Mouse (Mus musculus) embryonic facial prominence, embryonic 13.5 days (tissue): ENCODE results near the gene Asb11. TPM values are rescaled to one million over a fixed set of nuclear protein-coding genes. Genes with fewer than 3 reads are reported as not detected.

Experiments used
- ATAC-seq: fragments of 200-750 bp; cut with Nextera tagmentation; 2 replicates; pipeline ENCODE4 v1.8.0; 2017; ENCODE audit warnings: low read depth; ENCODE audit not compliant: insufficient number of reproducible peaks, insufficient read depth, low FRiP score, low TSS enrichment
- H3K27ac ChIP-seq: fragments of 300-500 bp; sonication (generic); 2 replicates; pipeline ENCODE4 v1.5.1; 2015; ENCODE audit warnings: moderate library complexity, mild to moderate bottlenecking, inconsistent platforms
- H3K27me3 ChIP-seq: fragments of 300-500 bp; sonication (generic); 2 replicates; pipeline ENCODE4 v1.6.1; 2015; ENCODE audit warnings: mild to moderate bottlenecking, inconsistent platforms
- H3K36me3 ChIP-seq: fragments of 300-500 bp; sonication (generic); 2 replicates; pipeline ENCODE4 v1.6.1; 2015; ENCODE audit warnings: mild to moderate bottlenecking, inconsistent platforms
- H3K4me1 ChIP-seq: fragments of 300-500 bp; sonication (generic); 2 replicates; pipeline ENCODE4 v1.6.1; 2015; ENCODE audit warnings: inconsistent platforms
- H3K4me2 ChIP-seq: fragments of 300-500 bp; sonication (generic); 2 replicates; pipeline ENCODE4 v1.6.1; 2015; ENCODE audit warnings: moderate library complexity, mild to moderate bottlenecking, inconsistent platforms
- H3K4me3 ChIP-seq: fragments of 300-500 bp; sonication (generic); 2 replicates; pipeline ENCODE4 v1.5.1; 2015; ENCODE audit warnings: mild to moderate bottlenecking, inconsistent platforms
- H3K9ac ChIP-seq: fragments of 300-500 bp; sonication (generic); 2 replicates; pipeline ENCODE4 v1.6.1; 2015; ENCODE audit warnings: mild to moderate bottlenecking, inconsistent platforms
- H3K9me3 ChIP-seq: fragments of 300-500 bp; sonication (generic); 2 replicates; pipeline ENCODE4 v1.6.1; 2016; ENCODE audit warnings: inconsistent platforms
- WGBS: fragments of 180-500 bp; shearing (Covaris S2); methylation state at CpG from one replicate; pipeline ENCODE4 v1.1.7; 2015; ENCODE audit warnings: mixed read lengths; 5-methylcytosine and 5-hydroxymethylcytosine counted together
- polyA plus RNA-seq: library from polyadenylated mRNA; unstranded; fragments of >200 nt; fragmentation: Nextera tagmentation; extraction: Ambion mirVana; gene quantifications from 2 replicates; pipeline ENCODE4 v1.2.1, GENCODE M21; 2015

The Asb11 gene
- polyA plus RNA-seq, 1 experiment from 2014 or later = not detected

DNA sequence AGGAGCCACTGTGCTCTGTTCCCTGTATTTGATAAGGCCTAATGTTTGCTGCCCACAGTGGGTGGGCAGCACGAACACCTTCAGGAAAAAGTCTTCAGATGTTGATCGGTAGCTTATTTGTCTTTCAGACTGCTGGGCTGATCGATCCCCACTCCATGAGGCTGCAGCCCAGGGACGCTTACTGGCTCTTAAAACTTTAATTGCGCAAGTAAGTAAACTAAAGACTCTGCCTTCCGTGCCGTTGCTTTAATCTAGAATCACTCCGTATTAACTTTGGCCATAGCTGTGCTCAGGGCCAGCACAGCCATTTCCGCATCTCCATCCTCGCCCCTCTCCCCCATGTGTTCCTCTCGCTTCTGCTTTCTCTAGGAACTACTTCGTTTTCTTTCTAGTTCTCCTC, 8.8 kb downstream of the Asb11 start:
- Histone ChIP-seq H3K4me2 (no peak overlapping the region), H3K27me3 (peaks cover 27% of the 10 kb centered on the region), H3K4me3 (no peak overlapping the region), H3K9ac (no peak overlapping the region), H3K9me3 (no peaks in the 10 kb centered on the region), H3K4me1 (no peaks in the 10 kb centered on the region), H3K27ac (no peak overlapping the region), H3K36me3 (no peaks in the 10 kb centered on the region)
- WGBS = 89% methylated on average over 12 of the region's 12 CpGs
- no peak for ATAC-seq

DNA sequence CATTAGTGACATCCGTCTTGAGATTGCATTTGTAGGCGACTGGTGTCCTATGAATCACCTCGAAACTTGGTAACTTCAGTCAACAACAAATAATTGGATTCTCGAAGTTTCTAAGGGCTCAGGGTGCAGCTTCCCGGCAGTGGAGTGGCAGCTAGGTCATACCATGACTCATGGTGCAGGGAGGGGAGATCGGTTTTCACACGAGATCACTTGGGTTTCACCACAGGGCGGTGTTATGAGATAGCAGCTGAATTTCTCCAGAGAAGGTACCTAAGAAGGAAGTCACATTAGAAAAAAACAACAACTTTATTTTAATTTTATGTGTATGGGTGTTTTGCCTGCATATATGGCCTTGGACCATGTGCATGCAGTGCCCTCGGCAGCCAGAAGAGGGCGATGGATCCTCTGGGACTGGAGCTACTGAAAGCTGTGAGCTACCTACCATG, 9.3 kb downstream of the Asb11 start:
- Histone ChIP-seq H3K4me2 (no peak overlapping the region), H3K4me1 (no peaks in the 10 kb centered on the region), H3K4me3 (no peak overlapping the region), H3K27ac (no peak overlapping the region), H3K27me3 (peaks cover 22% of the 10 kb centered on the region), H3K9ac (no peak overlapping the region), H3K9me3 (no peaks in the 10 kb centered on the region), H3K36me3 (no peaks in the 10 kb centered on the region)
- WGBS = 78% methylated on average over 10 of the region's 10 CpGs
- ATAC-seq = no peak

GRCm38 (mm10) chrX:164446835-164447681, 10.3 kb downstream of the Asb11 start:
- Histone ChIP-seq H3K4me2 (no peak overlapping the region), H3K4me1 (no peaks in the 10 kb centered on the region), H3K9ac (no peak overlapping the region), H3K27me3 (peaks cover 13% of the 10 kb centered on the region), H3K27ac (no peak overlapping the region), H3K4me3 (no peak overlapping the region), H3K9me3 (no peaks in the 10 kb centered on the region), H3K36me3 (no peaks in the 10 kb centered on the region)
- no peak for ATAC-seq
- WGBS = 85% methylated on average over 9 of the region's 9 CpGs

DNA sequence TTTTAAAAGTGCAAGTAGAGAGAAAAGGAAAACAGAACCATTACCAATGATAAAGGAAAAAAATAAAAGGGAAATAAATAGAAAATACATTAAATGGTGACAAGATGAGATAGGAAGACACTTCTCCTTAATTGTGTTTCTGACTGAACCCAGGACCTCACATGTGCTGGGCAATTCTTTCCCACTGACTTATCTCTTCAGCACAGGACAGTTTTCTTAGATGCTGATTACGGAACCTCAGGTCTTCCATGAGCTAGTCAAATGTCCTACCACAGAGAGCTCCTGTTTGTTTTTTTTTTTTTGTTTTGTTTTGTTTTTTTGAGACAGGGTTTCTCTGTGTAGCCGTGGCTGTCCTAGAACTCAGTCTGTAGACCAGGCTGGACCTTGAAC, 10.9 kb downstream of the Asb11 start:
- Histone ChIP-seq H3K27me3 (peaks cover 12% of the 10 kb centered on the region; the same call in 1 of the 2 replicates), H3K36me3 (no peaks in the 10 kb centered on the region), H3K9ac (no peak overlapping the region), H3K4me2 (no peak overlapping the region), H3K27ac (no peak overlapping the region), H3K9me3 (no peaks in the 10 kb centered on the region), H3K4me1 (no peaks in the 10 kb centered on the region), H3K4me3 (no peak overlapping the region)
- 80% methylated on average over 2 of the region's 2 CpGs for WGBS
- ATAC-seq = no peak

DNA sequence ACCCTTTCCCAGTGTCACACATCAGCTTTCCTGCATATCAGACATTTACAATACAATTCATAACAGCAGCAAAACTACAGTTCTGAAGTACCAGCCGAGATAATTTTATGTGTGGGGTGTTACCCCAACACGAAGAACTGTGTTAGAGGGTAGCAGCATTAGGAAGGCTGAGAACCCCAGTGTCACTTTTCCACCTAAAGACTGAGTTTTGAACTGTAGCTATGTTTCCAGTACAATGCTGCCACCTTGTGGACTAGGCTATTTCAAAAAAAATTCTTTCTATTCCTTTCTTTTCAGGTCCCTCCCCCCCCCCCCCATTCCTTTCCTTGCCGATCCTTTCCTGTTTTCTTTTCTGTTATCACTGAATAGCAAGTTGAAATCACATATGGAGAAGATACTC, 12.4 kb downstream of the Asb11 start:
- no peaks in the 10 kb centered on the region for H3K36me3 ChIP-seq
- no peak overlapping the region for H3K4me3 ChIP-seq
- H3K27ac ChIP-seq = no peak overlapping the region
- no peaks in the 10 kb centered on the region for H3K4me1 ChIP-seq
- H3K9ac ChIP-seq = no peak overlapping the region
- no peak for ATAC-seq
- H3K4me2 ChIP-seq = no peak overlapping the region
- peaks cover 5% of the 10 kb centered on the region; the same call in 1 of the 2 replicates for H3K27me3 ChIP-seq
- 36% methylated on average over 3 of the region's 3 CpGs for WGBS
- no peaks in the 10 kb centered on the region for H3K9me3 ChIP-seq

DNA sequence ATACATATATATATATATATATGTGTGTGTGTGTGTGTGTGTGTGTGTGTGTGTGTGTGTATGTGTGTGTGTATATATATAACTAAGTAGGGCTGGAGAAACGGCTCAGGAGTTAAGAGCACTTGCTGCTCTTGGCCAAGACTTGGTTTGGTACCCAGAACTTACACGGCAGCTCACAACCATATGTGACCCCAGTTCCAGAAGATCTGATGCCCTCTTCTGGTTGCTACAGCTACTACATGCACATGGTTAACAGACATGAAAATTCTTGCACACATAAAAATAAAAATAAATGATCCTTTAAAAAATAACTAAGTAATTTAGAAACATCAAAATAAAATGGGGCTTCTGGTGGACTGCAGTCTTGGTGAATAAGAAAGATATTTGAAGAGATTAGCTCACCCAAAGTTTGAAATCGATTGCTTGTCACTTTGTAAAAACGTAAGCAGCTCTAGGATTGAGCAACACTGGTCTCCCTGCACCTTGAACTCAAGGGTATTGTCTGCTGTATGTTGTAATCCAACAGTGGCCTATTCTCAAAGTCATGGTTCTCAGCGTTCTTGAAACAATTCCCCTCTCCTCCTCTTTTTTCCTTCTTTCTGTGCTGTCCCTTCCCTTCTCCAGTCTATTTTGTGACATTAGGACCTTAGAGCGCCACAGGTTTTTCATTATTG, 22.5 kb downstream of the Asb11 start:
- Histone ChIP-seq H3K9me3 (no peaks in the 10 kb centered on the region), H3K27ac (no peak overlapping the region), H3K36me3 (no peaks in the 10 kb centered on the region), H3K4me2 (no peak overlapping the region), H3K4me1 (no peaks in the 10 kb centered on the region), H3K27me3 (peaks cover 9% of the 10 kb centered on the region; the same call in 1 of the 2 replicates), H3K4me3 (no peak overlapping the region), H3K9ac (no peak overlapping the region)
- ATAC-seq = no peak
- 67% methylated on average over 6 of the region's 6 CpGs for WGBS

DNA sequence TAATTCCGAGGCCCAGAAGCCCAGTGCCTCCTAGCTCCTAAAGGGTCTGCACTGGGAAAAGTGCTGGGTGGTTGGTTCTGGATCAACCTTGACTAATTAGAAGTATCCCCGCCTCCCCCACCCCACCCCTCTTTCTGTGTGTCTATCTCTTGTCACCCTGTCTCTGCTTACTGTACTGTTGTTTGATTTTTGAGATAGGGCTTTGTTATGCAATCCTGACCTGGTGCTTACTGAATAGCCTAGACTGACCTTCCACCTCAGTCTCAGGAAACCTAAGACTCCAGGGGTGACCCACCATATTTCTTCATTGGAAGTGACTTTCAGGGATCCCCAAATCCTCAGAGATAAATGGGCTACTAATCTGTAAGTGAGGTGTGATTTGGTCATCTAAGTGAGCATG, 65.5 kb downstream of the Asb11 start:
- Histone ChIP-seq H3K4me3 (no peak overlapping the region), H3K27ac (no peak overlapping the region), H3K9ac (no peak overlapping the region), H3K4me1 (peaks cover 5% of the 10 kb centered on the region; the same call in 1 of the 2 replicates), H3K4me2 (no peak overlapping the region), H3K9me3 (no peaks in the 10 kb centered on the region), H3K36me3 (no peaks in the 10 kb centered on the region), H3K27me3 (peaks cover 26% of the 10 kb centered on the region)
- no peak for ATAC-seq
- WGBS = 60% methylated on average over 2 of the region's 2 CpGs

DNA sequence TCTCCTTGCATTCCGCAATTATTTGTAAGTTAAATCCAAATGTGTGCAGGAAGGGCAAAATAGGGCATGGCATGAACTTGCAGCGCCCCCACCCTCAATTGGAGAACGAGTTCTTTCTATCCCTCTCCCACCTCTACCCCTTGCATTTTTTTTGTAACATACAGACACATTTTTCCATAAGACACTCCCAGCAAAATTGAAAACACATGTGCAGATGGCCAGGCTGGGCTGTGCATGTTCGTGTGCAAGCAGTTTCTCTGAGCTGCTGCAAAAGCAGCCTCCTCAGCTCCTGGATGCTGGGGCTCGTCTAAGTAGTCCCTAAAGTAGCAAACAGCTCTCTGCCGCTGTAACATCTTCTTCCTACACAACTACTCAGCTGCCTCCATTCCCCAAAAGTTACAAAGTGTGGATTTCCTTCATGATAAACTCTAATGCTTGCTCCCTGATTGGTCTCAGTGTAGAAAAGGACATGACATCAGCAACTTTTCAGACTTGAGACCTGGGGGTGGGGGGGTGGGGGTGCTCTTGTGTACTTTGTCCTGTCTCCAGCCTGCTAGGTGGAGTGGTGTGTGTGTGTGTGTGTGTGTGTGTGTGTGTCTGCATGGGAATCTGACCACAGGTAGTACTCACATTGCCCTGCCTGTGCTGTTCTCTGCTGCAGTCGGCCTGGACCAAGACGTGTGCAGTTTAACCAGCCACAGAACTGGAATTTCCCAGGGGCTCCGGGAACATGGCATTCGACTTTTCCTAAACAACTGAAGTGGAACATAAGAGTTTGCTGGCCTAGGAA, 69.1 kb downstream of the Asb11 start, which contains the start of gene Asb9:
Gene Asb9 (plus strand): TSS at position 619 of the 790 bp plus-strand sequence.
- H3K9ac ChIP-seq = no peak within 1 kb of the TSS
- H3K4me2 ChIP-seq = 0 out of 2 replicates have a peak within 1 kb of the TSS, but pooled peaks have one; percentile 7
- no peak within 1 kb of the TSS for H3K4me3 ChIP-seq
- 0 out of 2 replicates have a peak within 1 kb of the TSS, but pooled peaks have one; percentile 28 for H3K27ac ChIP-seq
- H3K36me3 ChIP-seq = no peaks in the 10 kb centered on the region
- ATAC-seq = 0 out of 2 replicates have a peak, but pooled peaks have one; percentile 37
- WGBS = 44% methylated on average over 10 of the region's 10 CpGs
- H3K9me3 ChIP-seq = no peaks in the 10 kb centered on the region
- peaks cover 37% of the 10 kb centered on the region for H3K27me3 ChIP-seq
- H3K4me1 ChIP-seq = peaks cover 5% of the 10 kb centered on the region; the same call in 1 of the 2 replicates

- peaks cover 40% of the 10 kb centered on the region for H3K27me3 ChIP-seq
- no peak overlapping the region for H3K27ac ChIP-seq
- no peak overlapping the region for H3K4me3 ChIP-seq
- WGBS = 80% methylated on average over 4 of the region's 4 CpGs
- peaks cover 5% of the 10 kb centered on the region; the same call in 1 of the 2 replicates for H3K4me1 ChIP-seq
- no peaks in the 10 kb centered on the region for H3K9me3 ChIP-seq
- no peaks in the 10 kb centered on the region for H3K36me3 ChIP-seq
- no peak overlapping the region for H3K4me2 ChIP-seq
- H3K9ac ChIP-seq = no peak overlapping the region
- ATAC-seq = no peak
Measured at GRCm38 (mm10) chrX:164507068-164507467, 70.3 kb downstream of the Asb11 start.

DNA sequence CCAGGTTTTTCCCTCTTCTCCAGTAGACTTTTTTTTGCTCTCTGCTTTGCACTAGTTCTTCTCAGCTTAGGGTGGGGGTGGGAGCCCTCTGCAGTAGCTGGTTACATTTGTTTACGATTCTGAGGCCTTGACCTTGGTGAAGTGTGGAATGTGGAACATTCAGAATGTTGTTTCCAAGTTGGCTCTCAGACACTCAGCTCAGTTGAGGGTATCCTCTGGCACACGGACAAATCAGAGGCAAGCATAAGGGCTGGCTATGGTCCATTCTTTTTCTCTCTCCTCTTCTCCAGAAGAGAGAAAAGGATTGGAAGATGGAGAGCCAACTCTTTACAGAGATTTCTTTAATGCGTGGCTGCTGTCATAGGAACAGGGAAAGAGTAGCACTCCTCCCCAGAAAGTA, 71.9 kb downstream of the Asb11 start:
- H3K4me2 ChIP-seq = no peak overlapping the region
- peaks cover 42% of the 10 kb centered on the region for H3K27me3 ChIP-seq
- no peak overlapping the region for H3K9ac ChIP-seq
- peaks cover 5% of the 10 kb centered on the region; the same call in 1 of the 2 replicates for H3K4me1 ChIP-seq
- no peak overlapping the region for H3K4me3 ChIP-seq
- no peak for ATAC-seq
- H3K27ac ChIP-seq = no peak overlapping the region
- no peaks in the 10 kb centered on the region for H3K9me3 ChIP-seq
- 53% methylated on average over 3 of the region's 3 CpGs for WGBS
- H3K36me3 ChIP-seq = no peaks in the 10 kb centered on the region
